Mouse (Mus musculus): Measurements from ENCODE around the gene Apbb1ip.

Gene Apbb1ip

GRCm38 (mm10) chr2:22775681-22776080 lies 1.8 kb downstream of the Apbb1ip start:
- DNase-seq: no peak

DNA sequence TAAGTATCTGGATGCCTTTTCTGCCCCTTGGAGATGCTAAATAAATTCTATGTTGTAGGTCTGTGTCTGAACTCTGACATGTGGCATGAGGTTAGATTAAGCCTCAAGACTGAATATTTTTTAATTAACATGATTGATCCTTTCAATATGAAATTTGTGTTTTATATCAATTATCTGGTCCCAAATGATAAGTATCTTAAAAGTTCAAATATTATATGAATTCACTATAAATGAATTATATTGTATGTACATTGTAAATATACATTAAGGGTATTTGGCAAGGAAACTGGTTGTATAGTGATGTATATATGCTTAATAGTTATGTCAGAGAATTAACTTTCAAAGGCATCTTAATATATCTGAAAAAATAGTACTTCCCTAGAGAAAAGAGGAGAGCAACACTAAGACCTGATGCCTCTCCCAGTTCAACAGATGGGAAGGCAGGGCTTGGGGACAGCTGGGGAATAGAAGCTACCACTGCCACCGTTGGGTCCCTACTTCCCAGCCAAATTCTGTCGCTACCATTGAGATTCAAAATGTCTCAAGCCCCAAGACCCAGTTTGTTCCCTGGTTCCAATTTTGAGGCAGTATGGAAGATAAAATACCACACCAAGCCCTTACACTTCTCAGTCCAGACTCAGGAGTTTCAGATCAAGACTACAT lies 2.8 kb downstream of the Apbb1ip start:
- no peak for DNase-seq

GRCm38 (mm10) chr2:22777757-22778156 lies 3.9 kb downstream of the Apbb1ip start:
- no peak for DNase-seq

GRCm38 (mm10) chr2:22780884-22781283 lies 7.0 kb downstream of the Apbb1ip start:
- no peak for DNase-seq

DNA sequence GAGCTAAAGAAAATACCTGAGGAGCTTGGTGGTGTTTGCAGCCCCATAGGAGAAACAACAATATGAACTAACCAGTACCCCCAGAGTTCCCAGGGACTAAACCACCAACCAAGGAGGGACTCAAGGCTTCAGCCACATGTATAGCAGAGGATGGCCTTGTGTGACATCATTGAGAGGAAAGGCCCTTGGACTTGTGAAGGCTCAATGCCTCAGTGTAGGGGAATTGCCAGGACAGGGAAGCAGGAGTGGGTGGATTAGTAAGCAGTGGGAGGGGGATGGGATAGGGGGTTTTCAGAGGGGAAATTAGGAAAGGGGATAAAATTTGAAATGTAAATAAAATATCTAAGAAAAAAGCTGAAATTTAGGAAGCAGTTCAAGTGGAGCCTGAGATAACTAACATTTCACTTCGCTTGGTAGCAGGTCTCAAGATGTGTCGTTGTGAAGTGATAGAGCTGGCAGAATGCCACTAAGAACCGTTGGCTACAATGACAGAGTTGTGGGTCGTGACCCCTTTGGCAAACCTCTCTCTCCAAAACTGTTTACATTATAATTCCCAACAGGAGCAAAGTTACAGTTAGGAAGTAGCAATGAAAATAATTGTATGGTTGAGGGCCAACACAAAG lies 7.6 kb downstream of the Apbb1ip start:
- no peak for DNase-seq

DNA sequence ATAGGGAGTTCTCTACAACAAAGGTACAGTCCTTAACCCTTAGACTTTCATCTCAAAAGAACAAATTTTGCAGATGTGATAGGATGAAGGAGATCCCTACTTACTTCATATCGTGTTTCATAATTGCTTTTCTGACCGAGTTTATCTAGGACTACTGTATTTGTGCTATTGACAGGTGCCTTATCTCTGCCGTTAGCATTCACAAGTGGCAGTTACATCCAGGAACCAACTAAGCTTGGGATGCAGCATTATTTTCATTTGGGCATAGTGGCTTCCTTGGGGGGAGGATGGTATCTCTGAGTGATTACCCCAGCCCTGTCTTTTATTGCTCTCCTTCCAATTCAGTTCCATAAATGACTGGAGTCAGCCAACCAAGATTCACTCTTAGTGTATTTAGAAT lies 8.2 kb downstream of the Apbb1ip start:
- no peak for DNase-seq

GRCm38 (mm10) chr2:22783137-22783638 lies 9.3 kb downstream of the Apbb1ip start:
- no peak for DNase-seq

- DNase-seq: no peak
These were observed 10.3 kb downstream of the Apbb1ip start for GRCm38 (mm10) chr2:22784186-22784585.

- DNase-seq: no peak
These were observed 10.9 kb downstream of the Apbb1ip start for GRCm38 (mm10) chr2:22784771-22785170.

DNA sequence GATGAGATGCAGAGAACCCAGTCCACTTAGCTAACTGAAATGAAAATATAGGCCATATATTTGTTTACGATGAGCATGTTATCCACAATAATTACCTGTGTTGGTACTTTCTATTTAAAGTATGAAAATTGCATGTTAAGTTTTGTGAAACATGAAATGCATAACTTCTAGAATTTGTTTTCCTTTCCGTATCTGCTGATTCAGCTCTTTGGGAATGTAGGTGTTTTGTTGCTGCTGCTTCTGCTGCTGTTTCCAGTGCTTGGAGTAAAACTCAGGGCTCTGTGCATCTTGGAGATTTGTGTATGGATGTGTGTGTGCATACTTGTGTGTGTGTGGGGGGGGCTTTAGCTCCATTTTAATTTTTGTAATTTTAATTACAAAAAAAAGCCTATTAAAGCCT lies 14.8 kb downstream of the Apbb1ip start:
- no peak for DNase-seq

GRCm38 (mm10) chr2:22789576-22789975 lies 15.7 kb downstream of the Apbb1ip start:
- DNase-seq: no peak

- DNase-seq: no peak
These were observed 16.5 kb downstream of the Apbb1ip start for GRCm38 (mm10) chr2:22790435-22790834.

GRCm38 (mm10) chr2:22795087-22795486 lies 21.2 kb downstream of the Apbb1ip start:
- no peak for DNase-seq

GRCm38 (mm10) chr2:22796487-22796886 lies 22.6 kb downstream of the Apbb1ip start:
- DNase-seq: no peak

DNA sequence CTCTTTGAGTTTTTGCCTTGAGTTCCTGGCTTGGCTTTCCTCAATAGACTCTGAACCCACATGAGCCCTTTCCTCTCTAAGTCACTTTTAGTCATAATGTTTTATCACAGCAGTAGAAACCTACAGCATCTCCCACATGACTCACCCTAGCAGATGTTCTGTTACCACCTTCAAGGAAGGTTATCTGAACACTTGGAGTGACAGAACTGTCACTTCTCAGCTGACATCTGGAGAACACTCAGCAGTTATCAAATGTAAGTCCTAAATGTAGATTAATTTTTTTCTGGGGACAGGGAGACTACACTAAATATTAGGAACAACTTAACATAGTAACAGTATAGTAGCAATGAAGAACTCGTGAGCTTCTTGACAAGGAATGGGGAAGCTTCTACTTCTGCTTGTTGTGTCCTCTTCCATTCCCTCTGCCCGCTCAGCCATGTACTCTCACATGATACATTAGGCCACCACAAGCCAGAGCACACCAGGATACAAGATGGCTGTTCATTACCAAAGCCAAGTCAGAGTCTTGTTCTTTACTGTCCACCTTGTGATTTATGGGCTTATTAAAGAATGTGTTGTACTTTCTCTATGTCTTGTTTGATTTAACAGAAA lies 25.6 kb downstream of the Apbb1ip start:
- no peak for DNase-seq

DNA sequence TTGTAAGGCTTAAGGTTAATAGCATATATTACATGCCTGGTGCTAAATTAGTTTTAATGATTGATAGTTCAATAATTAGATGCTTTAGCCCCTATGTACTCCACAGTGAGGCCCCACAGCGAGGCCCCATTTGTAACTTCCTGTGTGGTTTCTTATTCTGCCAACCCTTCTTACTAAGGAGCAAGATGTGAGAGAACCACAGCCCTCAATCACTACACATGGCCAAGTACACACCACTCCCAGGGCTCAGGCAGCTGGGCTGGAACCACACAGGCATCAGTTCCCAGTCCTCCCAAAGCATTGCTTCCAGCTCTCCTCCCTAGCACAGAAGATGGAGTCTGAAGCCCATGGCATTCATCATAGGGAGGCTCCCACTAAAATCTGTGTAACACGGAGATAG lies 31.7 kb downstream of the Apbb1ip start:
- DNase-seq: no peak

- no peak for DNase-seq
These were observed 32.7 kb downstream of the Apbb1ip start for GRCm38 (mm10) chr2:22806576-22806975.

GRCm38 (mm10) chr2:22807312-22807711 lies 33.4 kb downstream of the Apbb1ip start:
- no peak for DNase-seq

DNA sequence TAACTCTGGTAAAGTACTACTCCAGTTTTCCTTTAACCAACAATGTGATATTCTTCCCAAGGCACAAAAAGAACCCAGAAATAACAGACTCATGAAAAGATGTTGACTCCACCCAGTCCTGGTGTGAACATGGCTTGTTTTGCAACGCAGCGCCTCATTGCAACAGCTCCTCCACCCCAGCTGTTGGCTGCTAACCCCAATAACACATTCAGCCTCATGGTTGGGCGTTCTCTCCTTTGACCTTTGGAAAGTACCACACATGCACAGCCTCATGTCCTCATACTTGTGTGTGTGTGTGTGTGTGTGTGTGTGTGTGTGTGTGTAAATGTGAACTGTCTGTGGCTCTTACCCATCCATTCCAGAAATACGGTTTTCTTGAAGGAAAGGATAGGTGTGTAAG lies 37.0 kb downstream of the Apbb1ip start:
- DNase-seq: no peak

DNA sequence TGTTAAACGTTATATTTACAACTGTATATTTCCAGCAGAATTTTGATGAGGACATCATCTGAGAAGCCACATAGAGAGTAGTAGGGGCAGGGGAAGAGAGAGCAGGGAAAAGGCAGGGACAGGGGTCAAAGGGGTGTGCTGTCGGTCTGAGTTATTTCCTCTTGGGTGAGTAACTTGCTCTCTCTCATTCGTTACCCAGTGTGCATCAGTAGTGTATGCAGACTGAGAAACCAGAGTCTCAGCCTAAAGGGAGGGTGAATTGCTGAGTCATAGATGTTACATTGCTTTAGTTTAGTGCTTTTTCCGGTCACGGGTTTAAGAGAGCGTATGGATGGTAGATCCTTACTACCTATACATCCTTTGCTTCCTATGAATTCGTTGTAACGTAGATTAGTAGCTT lies 37.6 kb downstream of the Apbb1ip start:
- DNase-seq: no peak

GRCm38 (mm10) chr2:22813921-22814320 lies 40.0 kb downstream of the Apbb1ip start:
- DNase-seq: no peak

GRCm38 (mm10) chr2:22815674-22816073 lies 41.8 kb downstream of the Apbb1ip start:
- DNase-seq: no peak

DNA sequence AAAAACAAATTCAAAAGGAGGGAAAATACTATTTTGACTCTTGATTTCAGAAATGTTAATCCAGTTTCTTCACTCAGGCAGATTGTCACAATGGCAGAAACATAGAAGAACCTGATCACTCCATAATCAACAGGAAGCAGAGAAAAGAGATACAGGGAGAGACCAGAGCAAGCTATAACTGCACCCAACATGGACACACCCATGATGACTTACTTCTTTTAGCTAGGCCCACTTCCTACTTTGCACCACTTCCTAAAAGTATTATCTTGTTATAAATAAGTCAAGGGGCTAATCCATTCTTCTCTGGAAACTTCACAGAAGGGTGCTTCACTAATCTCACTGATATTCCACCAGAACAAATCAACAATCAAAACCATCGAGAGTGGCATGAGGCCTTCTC lies 42.3 kb downstream of the Apbb1ip start:
- DNase-seq: no peak

DNA sequence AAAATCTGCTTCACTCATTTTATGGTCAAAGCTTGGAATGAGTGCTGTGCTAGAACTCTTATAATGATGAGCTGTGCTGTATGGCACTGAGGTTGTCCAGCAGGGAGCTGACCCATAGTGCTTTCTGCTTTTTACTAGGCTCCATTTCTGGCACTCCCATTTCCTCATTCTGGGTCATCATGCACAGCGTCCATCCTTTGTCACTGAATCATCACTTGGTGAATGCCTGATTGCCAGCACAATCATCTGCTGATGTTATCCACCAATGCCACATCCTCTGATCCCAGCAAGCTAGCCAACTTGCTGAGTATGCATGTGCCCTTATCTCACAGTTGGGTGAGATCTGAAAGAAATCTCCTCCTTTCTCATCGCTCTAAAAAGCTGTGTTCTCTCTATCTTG lies 48.4 kb downstream of the Apbb1ip start:
- DNase-seq: no peak

All from cerebellum, adult 11 months (tissue).